Mouse (Mus musculus) CH12F3 (cell line): ENCODE measurements around the gene Samd9l.
"Not testable (repeated sequence)": the region's sequence is repeated elsewhere in the genome, so short reads cannot be mapped to it uniquely, and the experiment has no call there.

ENCODE experiments used
- in situ Hi-C: fragments of 300-500 bp; cut with MboI; formaldehyde crosslinking; loops from 2 replicates; pipeline ENCODE4 v1.14.3; 2020; ENCODE audit warnings: low sequenced_read_pairs

The Samd9l gene

DNA sequence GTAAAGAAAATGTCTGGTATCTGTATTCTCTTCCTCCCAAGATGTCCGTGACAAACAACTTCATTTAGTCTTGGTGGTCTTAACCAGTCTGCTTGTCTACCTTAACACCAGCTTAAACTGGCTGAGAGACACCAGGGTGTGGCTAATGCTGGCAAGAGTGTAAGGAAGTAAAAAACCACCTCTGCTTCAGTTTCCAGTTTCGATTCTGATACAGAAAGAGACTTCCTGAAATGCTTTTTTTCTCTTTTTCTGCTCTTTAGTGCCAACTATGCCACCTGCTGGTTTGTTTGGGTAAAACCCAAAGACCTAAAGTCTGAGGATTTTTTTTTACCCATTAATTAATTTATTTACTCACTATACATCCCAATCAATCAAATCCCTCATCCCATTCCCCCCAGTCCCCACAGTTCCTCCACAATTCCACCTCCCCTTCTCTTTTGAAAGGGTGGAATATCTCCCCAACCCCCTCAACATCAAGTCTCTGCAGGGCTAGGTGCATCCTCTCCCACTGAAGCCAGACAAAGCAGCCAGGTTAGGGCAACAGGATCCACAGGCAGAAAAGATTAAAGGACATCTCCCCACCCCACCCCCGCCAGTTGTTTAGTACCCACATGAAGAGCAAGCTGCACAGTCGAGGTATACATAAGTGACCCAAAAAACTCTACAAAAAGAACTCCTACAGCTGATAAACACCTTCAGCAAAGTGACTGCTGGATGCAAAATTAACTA lies at the start of gene Samd9l:
Gene Samd9l, minus strand, starts transcription at position 233 of the 729 bp plus-strand sequence.
- in situ Hi-C loops: not testable (repeated sequence)

DNA sequence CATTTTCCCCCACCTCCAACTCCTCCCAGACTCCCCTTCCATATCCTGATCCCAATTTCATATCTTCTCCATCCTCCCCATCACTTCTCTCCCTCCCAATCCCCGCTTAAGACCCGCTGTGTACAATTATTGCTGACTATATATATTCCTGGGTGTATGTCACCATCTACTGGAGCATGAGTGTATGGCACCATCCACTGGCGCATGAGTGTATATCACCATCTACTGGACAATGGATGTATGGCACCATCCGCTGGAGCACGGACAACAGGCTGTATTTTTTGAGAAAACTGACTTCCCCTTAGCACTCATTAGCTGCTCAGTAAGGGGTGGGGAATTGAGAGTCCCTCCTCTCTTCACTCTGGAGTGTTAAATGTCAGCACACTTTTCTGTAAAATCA lies 48.0 kb upstream of the Samd9l start:
- in situ Hi-C loops: no loop called here

GRCm38 (mm10) chr6:3443905-3444304 lies 44.5 kb upstream of the Samd9l start:
- in situ Hi-C loops: no loop called here

DNA sequence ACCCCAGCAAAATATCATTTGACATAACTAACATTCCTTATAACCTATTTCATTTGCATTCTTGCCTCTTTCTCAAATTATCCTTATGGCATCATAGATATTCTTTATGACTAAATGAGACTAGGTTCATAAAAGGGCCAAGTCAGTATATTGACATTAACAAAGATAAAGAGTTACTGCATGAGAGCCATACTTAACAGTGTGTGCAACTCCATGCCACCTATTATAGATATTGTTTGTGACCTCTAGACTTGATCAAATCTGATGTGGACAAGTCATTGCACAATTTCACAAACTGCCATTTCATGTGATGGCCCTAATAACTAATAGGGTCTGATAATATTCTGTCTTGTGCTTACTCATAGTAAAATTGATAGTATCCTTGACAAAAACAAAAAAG lies 36.7 kb upstream of the Samd9l start:
- in situ Hi-C loops: no loop called here

- in situ Hi-C loops: not testable (repeated sequence)
Measured at GRCm38 (mm10) chr6:3430976-3431375, 31.6 kb upstream of the Samd9l start.

- in situ Hi-C loops: no loop called here
Measured at GRCm38 (mm10) chr6:3427047-3427446, 27.7 kb upstream of the Samd9l start.

DNA sequence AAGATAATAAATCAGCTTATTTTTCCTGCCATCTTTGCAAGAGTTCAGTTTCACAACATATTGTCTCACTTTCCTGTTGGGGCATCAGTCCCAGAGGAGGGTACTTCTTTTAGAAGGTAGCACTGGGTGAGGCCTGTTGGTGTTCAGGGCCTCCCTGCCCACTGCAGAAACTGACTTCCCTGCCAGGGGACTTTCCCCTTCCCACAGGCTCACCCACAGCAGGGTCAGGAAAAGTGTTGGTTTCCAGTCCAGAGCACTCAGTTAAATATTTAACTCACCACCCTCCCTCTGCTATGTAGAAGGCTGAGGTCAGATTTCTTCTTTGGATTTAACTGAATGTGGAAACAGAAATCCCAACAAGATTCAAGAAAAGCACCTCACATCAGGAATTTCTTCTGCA lies 26.0 kb upstream of the Samd9l start:
- in situ Hi-C loops: not testable (repeated sequence)

- in situ Hi-C loops: not testable (repeated sequence)
Measured at GRCm38 (mm10) chr6:3424613-3425277, 25.4 kb upstream of the Samd9l start.

GRCm38 (mm10) chr6:3397182-3397906 lies 2.0 kb downstream of the Samd9l start:
- in situ Hi-C loops: not testable (repeated sequence)

- in situ Hi-C loops: not testable (repeated sequence)
Measured at GRCm38 (mm10) chr6:3395921-3396611, 3.3 kb downstream of the Samd9l start.

- in situ Hi-C loops: no loop called here
Measured at GRCm38 (mm10) chr6:3389995-3390394, 9.4 kb downstream of the Samd9l start.

DNA sequence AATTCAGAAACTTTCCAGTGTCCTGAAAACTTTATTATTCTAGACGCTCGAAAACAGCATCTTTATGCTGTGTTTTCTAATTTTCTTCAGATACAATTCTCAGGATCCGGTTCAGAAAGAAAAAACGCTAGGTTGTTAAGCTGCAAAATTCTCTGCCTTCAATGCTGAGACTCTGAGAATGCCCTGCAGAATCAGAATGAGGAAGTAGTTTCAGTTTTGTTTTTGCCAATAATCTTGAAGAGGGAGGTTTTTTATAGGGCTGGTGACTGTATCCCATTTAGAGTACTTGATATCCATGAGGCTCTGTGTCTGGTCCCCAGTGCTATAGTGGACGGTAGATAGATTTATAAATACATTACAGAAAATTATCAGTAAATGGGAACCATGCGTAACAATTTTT lies 12.8 kb downstream of the Samd9l start:
- in situ Hi-C loops: no loop called here

DNA sequence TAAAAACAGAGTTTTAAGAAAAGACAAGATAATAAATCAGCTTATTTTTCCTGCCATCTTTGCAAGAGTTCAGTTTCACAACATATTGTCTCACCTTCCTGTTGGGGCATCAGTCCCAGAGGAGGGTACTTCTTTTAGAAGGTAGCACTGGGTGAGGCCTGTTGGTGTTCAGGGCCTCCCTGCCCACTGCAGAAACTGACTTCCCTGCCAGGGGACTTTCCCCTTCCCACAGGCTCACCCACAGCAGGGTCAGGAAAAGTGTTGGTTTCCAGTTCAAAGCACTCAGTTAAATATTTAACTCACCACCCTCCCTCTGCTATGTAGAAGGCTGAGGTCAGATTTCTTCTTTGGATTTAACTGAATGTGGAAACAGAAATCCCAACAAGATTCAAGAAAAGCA lies 14.6 kb downstream of the Samd9l start:
- in situ Hi-C loops: not testable (repeated sequence)

DNA sequence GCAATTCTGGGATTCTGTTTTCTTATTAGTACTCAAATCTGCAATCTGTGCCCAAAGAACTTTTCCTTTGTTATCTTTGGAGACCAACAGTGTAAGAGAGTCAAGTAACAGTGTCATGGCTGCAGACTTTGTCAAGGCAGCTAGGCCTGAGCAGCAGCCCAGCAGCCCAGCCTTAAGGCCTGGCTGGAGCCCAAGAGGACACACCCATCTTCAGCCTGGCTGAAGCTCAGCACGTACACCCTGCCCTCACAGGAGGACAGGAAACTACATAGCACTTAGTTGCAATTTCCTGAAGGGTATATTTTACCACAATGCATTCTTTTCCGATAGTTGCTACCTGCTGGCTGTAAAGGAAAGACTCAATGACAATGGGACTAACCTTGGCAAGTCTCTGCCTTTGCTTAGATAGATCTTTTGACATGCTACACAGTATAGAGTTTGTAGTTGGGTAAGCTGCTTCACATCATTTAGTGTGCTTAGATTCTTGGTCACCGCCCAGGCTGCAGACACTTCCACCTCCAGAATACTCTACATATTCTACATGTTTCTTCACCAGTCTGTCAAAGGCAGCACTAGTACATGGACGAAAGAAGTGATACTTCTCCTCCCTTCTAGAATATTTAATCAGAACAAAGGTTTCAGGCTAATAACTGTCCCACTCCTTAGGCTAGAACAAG lies 15.1 kb downstream of the Samd9l start:
- in situ Hi-C loops: not testable (repeated sequence)

- in situ Hi-C loops: no loop called here
Measured at GRCm38 (mm10) chr6:3379146-3379545, 20.2 kb downstream of the Samd9l start.

DNA sequence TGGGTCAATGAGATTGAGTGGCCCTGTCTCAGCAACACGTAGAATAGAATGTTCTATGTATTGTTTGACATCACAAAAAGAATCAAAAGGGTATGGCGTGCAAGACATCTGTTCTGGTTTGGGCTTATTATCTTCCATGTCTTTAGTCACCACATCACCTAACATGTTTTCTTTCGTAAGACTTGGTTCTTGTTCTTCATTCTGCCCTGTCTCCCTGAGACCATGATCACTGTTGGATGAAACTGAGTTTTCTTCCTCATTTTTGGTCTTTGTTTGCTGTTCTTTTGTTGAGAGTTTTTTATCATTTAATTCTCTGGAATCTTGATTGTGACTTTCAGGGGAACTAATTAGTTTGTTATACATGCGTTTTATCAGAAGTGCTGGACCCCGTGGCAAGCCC lies 22.7 kb downstream of the Samd9l start:
- in situ Hi-C loops: no loop called here

DNA sequence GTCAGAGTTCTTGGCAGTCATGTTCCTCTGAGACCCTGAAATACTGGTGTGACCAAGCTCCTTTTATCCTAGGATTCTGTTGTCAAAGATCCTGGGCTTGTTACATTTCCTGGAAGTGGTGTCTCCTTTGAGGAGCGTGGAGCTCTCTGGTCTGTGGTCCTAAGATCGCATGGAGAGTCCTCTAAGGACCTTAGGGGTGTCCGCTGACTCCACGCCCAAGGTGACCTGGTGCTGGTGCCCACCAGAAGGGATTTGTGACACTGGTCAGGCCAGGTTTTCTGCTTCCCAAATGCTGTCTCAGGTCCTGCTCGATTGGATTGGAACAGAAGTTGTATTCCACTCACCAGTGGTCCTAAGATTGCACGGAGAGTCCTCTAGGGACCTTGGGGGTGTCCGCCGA lies 29.8 kb downstream of the Samd9l start:
- in situ Hi-C loops: no loop called here

DNA sequence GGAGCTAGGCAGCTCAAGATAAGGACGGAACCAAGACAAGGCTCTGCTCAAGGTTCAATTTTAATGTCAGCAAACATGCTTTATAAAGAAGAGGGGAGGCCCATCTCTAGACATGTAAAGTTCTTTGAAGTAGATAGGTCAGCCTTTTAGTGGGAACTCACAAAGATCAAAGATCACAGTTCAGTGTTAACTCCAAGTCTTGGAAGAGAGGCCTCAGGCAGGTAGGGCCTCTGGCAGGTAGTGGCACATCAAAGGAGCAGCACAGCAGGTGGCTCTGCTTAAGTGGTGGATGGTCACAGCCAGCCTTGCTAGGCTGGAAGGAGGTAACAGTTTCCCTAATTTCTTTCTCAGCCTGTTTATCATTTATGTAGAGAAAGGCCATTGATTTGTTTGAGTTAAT lies 33.8 kb downstream of the Samd9l start:
- in situ Hi-C loops: not testable (repeated sequence)

DNA sequence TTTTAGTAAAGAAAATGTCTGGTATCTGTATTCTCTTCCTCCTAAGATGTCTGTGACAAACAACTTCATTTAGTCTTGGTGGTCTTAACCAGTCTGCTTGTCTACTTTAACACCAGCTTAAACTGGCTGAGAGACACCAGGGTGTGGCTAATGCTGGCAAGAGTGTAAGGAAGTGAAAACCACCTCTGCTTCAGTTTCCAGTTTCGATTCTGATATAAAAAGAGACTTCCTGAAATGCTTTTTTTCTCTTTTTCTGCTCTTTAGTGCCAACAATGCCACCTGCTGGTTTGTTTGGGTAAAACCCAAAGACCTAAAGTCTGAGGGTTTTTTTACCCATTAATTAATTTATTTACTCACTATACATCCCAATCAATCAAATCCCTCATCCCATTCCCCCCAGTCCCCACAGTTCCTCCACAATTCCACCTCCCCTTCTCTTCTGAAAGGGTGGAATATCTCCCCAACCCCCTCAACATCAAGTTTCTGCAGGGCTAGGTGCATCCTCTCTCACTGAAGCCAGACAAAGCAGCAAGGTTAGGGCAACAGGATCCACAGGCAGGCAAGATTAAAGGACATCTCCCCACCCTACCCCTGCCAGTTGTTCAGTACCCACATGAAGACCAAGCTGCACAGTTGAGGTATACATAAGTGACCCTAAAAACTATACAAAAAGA lies 53.3 kb downstream of the Samd9l start:
- in situ Hi-C loops: not testable (repeated sequence)

DNA sequence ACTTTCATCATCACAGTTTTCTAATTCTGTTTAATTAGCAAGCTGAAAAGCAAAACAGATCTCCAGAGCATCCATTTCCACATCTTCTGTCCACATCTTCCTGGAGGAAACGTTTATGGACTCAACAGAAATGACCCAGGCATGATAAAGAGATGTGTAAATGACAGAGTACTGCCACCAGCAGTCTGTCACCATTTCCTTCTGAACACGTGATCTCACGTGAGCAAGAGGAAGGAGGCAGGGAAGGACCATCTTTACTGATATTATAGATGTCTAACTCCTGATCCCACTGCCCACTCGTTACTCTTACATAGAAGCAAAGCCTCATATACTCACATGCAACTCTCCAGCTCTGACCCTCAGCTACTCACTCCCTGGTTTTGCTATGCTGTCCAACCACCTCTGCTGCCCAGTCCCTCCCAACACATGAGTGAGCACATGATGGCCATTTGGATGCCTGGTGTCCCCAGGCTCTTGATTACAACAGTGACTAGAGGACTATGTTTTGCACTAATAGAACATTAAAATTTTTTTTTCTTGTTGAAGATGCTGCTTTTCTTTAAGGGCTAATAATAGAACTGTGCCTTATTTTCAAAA lies 54.2 kb downstream of the Samd9l start:
- in situ Hi-C loops: not testable (repeated sequence)
